Mouse (Mus musculus) heart, postnatal 4 days (tissue): ENCODE measurements around the gene Cdk8. TPM values are rescaled to one million over a fixed set of nuclear protein-coding genes. Genes with fewer than 3 reads are reported as not detected.

Source experiments
- DNase-seq: peaks from one replicate; pipeline ENCODE4 v3.0.0; 2021
- total RNA-seq, 2 experiments: library from RNA; stranded (reverse); gene quantifications; 2 replicates each; pipeline ENCODE4 v1.2.3; 2021

Cdk8 gene
- total RNA-seq, 2 experiments from 2014 or later: 25.5 to 26.5 TPM

DNA sequence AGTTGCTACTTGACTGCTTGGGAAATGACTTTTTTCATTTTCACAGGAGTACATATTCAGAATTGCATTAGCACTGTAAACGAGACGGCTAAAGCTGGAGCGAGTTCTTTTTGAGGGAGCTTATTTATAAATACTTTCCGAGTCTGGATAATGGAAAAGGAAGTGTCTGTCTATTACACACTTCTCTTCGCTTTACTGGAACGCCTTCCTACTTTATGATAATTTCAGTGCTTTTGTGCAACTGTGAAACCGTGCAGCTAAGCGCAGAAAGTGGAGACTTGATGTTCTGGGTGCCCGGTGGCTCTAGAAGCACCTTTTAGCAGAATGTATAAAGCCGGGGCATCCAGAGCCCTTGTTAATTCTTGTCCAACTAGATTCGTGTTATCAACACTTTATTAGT, 1.8 kb downstream of the Cdk8 start:
- no peak for DNase-seq

DNA sequence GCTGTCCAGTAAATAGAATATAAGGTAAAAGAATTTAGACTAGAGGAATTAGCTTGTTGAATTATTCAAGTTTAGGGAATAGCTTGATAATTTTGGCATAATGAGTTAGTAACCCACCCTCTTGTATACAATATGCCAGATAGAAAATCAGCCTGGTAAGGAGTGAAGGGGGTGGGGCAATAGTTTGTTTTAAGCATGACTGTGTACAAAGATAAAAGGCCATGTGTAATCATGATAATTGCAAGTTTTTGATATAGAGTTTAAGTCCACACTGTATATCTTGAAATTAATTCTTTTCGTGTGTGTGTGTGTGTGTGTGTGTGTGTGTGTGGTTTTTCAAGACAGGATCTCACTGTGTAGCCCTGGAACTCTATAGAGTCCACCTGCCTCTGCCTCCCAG, 3.3 kb downstream of the Cdk8 start:
- DNase-seq: no peak

DNA sequence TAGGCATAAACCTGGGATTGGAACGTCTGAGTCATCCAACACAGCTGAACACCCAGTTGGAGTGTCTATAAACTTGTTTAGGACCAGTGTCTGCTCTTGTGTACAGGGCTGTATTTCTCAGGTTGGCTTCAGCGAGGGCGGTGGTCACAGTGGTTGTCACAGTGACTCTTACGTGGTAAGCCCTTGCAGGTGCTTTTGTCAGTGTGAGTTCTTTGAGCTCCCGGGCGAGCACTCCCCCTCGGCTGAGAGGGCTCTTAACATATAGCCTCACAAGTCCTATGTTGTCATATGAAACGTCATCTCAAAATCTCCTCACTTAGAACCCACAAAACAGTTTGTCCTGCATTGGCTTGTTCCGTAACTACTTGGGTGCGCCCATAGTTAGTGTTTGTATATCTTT, 7.2 kb downstream of the Cdk8 start:
- no peak for DNase-seq

DNA sequence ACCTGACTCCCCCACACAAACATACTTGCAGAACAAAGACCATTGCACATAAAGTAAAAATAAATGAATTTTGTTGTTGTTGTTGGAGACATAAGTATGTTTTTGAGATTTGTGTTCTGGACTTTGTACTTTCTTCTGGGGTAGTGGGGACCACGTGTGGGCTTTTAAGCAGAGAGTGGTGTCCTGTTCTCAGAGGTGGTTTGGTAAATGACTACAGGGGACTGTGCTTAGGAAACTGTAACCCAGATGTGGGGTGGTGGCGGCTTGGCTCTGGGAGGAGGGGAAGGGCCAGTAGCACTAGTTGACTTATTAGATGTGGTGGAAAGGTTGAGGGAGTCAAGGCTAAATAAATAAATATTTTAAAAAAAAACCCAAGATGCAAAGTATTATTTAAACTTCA, 9.7 kb downstream of the Cdk8 start:
- DNase-seq: no peak

DNA sequence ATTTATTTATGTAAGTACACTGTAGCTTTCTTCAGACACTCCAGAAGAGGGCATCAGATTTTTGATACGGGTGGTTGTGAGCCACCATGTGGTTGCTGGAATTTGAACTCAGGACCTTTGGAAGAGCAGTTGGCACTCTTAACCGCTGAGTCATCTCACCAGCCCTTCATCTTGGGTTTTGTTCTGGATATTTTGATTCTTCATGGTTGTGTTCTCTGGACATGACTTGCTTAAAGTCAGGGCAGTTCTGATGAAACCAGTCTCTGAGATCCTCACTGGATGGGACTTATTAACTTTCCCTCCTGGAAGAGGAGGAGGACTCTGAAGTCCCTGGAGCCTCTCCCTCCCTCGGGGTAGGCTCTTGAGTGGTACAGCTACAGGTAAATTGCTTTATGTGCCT, 10.2 kb downstream of the Cdk8 start:
- DNase-seq: no peak

DNA sequence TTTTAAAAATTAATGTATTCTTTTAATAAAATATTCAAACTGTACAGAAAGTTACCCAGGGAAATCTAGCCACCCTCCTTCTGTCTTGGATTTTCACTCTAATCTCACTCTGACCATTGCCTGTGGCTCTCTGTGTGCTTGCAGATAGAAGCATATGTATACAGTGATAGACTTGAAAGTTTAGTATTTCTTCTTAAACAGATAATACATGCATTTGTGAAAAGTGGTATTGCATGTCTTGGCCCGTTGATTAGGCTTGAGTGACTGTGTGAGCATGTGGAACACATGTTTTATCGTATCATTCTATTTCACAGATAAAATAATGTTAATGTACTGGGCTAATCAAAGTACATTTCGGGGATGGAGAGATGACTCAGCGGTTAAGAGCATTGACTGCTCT, 14.2 kb downstream of the Cdk8 start:
- DNase-seq: no peak

DNA sequence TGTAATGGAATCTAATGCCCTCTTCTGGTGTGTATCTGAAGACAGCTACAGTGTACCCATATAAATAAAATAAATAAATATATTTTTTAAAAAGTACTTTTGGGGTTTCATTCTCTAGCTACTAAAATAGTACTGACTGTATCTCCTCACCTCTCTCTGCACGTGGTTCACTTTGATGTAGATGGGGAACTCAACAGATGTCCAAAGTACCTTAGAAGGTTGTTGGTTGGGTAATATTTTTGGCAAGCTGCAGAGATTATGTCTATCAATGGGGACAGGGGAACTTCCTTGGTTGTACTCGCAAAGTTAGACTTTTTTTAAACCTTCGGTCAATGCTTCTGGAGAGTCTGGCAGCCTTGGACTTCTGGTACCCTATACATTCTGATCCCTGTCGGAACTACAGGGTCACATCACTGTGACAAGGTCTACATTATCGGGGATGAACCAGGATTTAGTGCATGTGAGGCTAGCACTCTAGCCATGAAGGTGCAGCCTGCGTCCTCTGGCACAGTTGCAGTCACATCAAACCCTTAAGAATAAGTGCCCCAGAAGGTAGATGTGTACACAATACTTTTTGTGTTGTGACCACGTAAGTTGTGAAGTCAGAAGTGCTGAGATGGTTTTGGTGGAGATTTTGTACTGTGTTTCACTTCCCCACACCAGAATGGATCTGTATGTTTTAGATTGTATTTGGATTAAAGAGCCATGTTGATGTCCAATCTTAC, 14.8 kb downstream of the Cdk8 start:
- DNase-seq: no peak

DNA sequence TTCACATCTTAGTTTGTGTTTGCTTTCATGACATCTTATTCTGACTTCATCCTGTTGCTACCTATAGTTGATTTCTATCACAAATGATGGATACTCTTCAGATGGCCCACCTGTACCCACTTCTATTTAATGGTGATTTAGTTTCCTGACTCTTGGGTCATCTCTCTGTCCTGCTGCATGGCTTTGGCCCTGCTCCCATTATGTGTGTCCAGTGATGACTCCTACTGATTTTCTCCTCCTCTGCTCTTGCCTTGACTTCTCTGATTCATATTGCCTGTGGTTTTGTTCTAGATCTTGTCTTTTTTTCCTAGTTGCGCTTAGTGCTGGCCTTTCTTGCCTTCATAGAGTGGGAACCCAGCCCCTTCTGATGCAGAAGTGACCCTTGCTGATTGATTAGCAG, 15.4 kb downstream of the Cdk8 start:
- DNase-seq: no peak

DNA sequence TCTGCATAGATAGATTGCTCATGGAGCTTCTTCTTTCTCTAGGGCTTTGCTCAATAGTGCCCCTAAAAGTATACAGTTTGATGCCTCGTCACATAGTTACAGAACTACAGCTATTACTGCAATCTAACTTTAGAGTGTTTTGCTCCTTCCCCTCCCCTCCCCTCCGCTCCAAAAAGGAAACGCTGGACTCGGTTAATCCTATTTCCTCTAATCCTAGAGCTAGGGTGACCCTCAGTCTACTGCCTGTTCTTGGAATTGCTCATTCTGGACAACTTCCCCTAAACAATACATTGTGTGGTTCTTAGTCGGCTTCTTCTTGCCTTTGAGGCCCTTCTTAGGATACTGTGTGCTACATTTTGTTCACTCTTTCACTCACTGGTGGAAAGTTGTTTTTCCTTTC, 16.7 kb downstream of the Cdk8 start:
- DNase-seq: no peak

DNA sequence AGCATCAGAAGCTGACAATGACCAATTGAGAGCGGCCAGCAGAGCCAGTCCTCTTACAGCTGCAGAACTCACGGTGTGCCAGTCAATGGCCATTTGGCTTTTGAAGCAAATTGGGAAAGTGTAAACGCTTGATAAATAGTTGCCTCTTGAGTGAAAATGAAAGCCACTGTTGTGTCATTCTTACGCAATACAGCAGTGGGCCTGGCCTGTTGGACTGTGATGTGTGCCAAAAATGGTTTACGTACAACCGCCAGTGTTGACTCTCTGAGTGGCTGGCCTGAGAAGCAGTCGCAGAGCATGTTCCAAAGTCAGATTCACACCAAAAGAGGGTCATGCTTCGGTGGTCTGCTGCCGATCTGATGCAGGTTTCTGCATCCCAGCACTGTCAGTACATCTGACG, 17.7 kb downstream of the Cdk8 start:
- no peak for DNase-seq

DNA sequence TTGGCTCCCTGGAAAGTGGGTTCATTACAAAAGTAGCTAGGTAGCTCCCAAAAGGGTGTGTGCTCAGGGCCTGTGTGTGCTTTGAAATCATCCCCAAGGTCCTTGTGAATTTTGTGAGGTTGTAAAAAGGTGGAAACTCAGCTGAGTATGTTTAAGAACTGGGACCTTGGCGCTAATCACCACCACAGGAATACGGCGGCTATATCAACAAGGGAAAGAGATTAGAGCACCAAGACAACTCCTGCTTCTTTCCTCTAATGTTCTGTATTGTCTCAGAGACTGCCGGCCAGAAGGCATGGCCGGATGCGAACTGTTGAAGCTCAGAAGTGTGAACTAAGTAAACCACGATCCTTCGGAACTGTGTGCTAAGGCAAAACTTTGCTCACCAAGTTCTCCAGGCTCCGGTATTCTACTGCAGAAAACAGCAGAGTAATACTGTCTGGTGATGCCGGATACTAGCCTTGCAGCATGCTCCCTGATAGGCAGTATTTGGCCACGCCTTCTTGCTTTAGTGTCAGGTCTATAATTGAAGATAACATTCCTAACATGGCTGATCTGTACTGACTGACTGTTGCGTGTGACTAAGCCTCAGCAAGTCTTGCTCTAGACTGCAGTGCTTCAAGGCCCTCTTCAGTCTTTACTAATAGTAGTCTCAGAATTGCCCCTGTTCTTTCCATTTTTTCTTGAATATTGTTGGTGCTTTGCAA, 19.5 kb downstream of the Cdk8 start:
- no peak for DNase-seq

DNA sequence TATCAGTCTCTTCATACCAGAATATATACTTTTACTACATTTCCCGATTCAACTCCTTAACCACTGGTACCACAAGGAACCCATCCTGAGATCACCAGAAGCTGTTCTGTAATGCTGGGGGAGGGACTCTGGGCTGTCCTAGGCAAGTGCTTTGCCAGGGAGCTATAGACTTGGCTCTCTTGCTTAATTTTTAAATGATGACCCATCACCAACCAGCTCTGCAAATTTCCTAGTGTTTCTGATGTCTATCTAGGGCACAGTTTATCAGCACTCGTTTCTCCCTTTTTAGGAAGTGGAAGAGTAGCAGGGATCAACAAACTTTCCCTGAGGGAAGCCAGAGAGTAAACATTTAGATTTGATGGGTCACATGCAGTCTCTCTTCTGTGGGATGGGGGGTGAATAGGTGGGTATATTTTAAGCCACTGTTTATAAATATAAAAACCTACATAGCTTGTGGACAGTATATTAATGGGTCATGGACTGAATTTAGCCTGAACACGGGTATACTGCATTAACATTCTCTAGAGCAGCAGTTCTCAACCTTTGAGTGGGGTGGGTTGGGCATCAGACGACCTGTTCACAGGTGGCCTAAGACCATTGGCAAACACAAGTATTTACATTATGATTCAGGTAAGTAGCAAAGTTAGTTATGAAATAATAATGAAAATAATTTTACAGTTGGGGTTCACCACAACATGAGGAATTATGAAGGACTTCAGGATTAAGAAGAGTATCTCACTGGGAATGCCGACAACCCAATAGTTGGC, 20.8 kb downstream of the Cdk8 start:
- no peak for DNase-seq

DNA sequence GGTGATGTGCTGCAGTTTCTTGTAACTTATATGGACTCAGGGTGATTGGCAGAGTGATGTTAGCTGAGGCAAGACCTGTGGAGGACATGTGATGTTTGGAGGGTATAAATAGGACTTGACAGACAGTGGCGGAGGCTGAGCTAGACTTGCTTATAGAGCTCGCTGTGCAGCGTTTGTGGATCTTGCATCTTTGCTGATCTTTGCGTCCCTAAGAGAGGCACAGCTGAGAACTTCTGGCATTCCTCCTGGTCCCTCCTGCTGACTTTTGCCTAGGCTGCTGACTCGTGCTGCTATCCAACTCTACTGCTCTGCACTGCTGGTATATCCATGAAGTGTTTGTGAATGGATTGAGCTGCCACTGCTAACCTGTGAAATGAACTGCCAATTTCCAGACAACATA, 22.6 kb downstream of the Cdk8 start:
- no peak for DNase-seq

DNA sequence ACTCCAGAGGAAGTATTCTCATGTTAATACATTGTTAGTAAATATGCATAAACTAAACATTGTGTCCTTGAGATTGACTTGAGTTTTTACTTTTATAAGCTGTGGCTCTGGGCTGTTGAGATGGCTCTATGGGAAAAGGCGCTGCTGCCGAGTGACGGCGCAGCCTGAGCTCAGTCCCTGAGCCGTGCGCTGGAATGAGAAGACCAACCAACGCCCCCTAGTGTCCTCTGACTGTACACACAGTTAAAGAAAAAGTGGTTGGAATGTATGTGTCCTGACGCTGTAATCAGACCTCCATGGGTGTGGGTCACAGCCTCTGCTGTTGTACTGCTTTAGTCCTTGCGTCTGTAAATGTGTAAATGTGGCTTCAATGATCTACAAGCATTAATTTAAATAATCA, 29.0 kb downstream of the Cdk8 start:
- DNase-seq: no peak

DNA sequence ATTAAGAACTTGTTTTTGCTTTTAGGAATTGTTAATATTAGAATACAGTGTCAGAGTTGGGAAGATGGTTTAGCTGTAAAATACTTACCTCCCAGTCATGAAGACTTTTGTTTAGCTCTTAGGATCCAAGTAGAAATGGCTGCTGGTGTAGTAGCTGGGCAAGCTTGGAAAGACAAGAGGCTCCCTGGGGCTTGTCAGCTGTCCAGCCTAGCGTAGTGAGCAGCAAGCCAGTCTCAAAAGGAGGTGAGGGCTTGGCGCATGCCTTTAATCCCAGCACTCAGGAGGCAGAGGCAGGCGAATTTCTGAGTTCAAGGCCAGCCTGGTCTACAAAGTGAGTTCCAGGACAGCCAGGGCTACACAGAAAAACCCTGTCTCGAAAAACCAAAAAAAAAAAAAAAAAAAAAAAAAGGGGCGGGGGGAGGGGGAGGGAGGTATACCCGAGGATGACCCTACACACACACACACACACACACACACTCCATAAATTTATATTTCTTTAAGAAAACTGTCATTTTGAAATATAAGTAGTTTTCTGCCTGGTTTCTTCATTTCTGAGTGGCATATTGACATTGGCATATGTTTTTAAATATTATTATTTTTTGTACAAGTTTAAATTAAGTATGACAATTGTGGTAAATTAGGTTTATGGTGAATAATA, 35.0 kb downstream of the Cdk8 start:
- DNase-seq: no peak

DNA sequence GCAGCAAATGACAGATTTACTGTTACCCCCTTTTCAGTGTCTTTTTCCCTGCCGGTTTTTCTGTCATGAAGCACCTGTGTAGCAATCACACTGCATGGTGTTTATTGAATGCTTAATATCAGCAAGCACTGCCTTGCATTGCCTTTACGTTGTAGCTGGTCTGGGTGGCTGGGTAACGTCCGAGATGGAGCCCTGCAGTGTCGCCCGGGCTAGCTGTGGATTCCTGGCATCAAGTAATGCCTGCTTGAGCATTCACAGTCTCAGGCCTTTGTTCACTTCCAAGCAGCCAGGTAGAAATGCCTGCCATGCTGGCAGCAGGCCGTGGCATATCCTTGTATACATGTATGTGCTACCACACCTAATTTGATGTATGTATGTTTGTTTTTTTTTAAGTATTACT, 36.7 kb downstream of the Cdk8 start:
- DNase-seq: no peak

DNA sequence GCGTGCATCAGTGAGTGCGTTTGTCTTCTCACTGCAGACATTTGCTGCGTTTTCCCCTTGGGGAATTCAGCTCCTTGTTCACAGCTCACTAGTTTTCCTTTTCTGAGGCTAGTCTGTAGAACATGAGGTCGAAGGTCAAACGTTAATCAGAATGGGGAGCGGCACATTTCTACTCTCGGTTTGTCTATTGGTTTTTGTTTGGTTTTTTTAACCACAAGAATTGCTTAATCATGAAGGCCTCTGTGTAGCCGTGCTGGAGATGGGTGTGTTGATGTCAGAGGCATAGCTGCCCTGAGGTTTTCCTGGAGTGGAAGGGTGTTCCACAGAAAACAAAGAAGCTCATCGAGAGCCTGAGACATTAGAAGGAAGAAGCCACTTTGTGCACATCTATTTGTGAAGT, 39.6 kb downstream of the Cdk8 start:
- no peak for DNase-seq

DNA sequence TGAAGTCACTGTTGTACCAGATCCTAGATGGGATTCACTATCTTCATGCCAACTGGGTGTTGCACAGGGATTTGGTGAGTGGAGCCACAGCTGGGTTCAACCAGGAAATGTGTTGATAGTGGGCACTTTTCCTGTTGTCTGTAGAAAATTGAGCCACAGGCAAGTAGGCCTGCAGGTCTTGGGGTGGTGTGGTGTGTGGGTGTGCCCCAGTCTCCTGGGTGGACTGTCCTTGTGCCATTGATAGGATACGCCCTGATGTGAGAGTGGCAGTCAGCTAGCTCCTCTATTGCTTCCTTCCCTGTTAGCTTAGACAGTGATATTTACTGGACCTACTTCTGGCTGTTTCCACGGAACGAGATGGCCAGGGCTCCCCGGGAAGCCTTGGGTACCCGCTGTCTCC, 40.6 kb downstream of the Cdk8 start:
- DNase-seq: no peak

DNA sequence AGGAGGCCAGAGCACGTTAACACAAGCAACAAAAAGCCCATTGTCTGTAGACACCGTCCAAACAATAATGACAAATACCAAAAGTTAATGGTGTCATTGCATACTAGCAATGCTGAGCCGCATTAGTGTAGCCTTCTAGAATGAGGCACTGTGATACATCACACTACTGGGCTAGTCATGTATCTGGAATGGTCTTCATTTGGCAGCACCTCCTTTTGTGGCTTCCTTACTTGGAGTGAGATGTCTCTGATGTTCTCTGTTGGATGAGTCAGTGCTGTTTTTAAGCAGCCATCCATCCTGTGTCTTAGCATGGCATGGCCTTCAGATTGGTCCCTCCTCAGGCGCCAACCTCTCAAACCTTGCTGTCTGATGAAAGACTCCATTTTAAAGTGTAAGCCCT, 42.1 kb downstream of the Cdk8 start:
- no peak for DNase-seq

DNA sequence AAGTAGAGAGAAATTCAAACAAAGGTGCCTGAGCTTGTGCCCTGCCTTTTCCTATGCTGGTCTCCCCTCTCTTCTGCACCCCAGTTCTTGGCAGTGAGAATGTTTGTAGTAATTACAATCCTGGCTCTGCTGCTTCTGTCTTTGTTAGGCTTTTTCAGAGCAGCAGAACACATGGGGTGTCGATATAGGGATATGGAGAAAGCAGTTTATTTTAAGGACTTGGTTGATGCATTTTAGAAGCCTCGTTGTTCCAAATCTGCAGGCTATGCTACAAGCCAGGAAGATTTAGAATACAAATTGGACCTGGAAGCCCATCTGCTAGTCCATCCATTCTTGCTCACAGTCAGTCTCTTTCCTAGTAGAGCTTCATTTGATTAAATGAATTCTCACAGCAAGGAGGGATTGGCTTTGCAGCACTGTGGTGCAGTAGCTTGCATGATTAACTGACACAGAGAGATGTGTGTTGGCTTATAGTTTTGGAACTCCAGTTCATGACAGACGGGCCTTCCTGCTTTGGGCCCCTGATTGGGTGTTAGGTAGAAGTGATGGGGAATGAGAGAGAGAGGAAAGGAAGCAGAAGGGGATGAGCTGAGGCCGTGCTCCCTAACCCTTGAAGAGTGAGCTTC, 43.5 kb downstream of the Cdk8 start:
- no peak for DNase-seq

DNA sequence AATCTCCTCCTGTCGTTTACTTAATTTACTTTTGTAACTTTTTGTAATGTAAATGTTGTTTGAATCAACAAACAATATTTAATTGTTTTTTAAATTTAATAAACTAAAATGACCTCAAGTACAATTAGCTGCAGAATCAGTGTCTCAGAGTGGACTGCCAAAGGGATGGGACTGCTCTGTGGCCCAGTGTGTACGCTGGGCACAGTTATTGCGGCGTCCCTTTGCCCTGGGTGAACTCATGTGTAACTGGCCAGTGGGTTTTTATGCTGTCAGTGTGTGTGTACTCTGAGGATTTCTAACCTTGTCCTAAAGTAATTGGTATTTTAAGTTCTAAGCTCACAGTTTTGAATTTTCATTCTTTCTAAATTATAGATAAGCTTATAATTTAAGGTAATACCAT, 46.5 kb downstream of the Cdk8 start:
- DNase-seq: no peak

DNA sequence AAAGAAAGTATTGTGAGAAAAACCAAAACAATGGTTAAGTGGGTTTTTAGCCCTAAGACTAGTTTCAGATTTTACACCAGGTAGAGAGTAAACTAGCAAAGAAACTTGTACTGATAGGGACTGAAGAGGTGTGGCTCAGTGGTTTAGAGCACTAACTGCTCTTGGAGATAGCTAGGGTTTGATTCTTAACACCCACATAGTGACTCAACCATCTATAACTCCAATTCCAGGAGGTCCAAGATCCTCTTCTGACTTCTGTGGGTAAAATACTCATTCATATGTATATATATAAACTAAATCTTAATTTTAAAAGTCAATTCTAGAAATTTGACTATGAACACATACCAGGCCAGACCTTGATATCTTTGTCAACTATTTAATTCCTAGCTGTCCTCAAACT, 49.0 kb downstream of the Cdk8 start:
- DNase-seq: no peak
